Mouse (Mus musculus) kidney, embryonic 14.5 days (tissue): ENCODE measurements at regions not wholly inside any gene's neighbourhood (a gene's known extent, or its start where the extent isn't known, plus 50 kb on each side); places are given as distances from the start of the nearest gene placed in this dataset.

Experiments used
- ATAC-seq: fragments of 200-750 bp; cut with Nextera tagmentation; 2 replicates; pipeline ENCODE4 v1.8.0; 2017; ENCODE audit warnings: moderate number of reproducible peaks, mild to moderate bottlenecking, moderate TSS enrichment, moderate library complexity; ENCODE audit not compliant: low FRiP score, low TSS enrichment
- H3K27ac ChIP-seq: fragments of 300-500 bp; sonication (generic); 2 replicates; pipeline ENCODE4 v1.5.1; 2014; ENCODE audit warnings: low read depth, mild to moderate bottlenecking, low read length, moderate library complexity, mixed read lengths
- H3K27me3 ChIP-seq: fragments of 300-500 bp; sonication (generic); 2 replicates; pipeline ENCODE4 v1.6.1; 2014; ENCODE audit warnings: mild to moderate bottlenecking, low read length; ENCODE audit not compliant: control insufficient read depth, insufficient read depth
- H3K36me3 ChIP-seq: fragments of 300-500 bp; sonication (generic); 2 replicates; pipeline ENCODE4 v1.6.1; 2014; ENCODE audit warnings: low read length, mixed read lengths; ENCODE audit not compliant: control insufficient read depth, insufficient read depth
- H3K4me1 ChIP-seq: fragments of 300-500 bp; sonication (generic); 2 replicates; pipeline ENCODE4 v1.6.1; 2014; ENCODE audit warnings: low read length, mixed read lengths; ENCODE audit not compliant: control insufficient read depth, insufficient read depth
- H3K4me2 ChIP-seq: fragments of 300-500 bp; sonication (generic); replicated peaks from 2 replicates; pipeline ENCODE4 v1.6.1; 2014; ENCODE audit warnings: low read depth, mild to moderate bottlenecking, low read length
- H3K4me3 ChIP-seq: fragments of 300-500 bp; sonication (generic); 2 replicates; pipeline ENCODE4 v1.5.1; 2014; ENCODE audit warnings: mild to moderate bottlenecking, low read length
- H3K9ac ChIP-seq: fragments of 300-500 bp; sonication (generic); 2 replicates; pipeline ENCODE4 v1.6.1; 2014; ENCODE audit warnings: low read depth, mild to moderate bottlenecking, low read length, moderate library complexity
- H3K9me3 ChIP-seq: fragments of 300-500 bp; sonication (generic); 2 replicates; pipeline ENCODE4 v1.6.1; 2016; ENCODE audit warnings: low read length; ENCODE audit not compliant: control insufficient read depth
- WGBS: fragments of 180-500 bp; shearing (Covaris S2); extraction: QIAGEN DNeasy Blood & Tissue Kit; methylation state at CpG from one replicate; pipeline ENCODE4 v1.1.7; 2014; 5-methylcytosine and 5-hydroxymethylcytosine counted together

DNA sequence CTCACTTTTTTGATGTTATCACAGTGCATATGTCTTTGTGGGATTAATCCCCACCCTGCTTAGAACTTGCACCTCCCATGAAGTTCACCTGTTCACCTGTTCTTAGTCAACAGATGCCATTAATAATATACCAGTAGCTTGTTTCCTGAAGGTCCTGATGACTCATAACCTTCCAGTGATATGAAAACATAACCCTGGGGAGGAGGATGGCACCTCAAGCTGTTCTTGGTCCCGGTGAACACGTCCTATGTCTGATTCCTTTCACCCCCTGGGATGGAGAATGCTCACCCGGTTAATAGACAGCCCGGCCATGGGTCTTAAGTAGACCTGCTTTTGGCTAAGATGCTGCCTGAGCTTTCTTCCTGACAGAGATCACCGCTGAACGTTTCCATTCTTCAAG lies 174.6 kb downstream of the Cbln1 start:
- no peaks in the 10 kb centered on the region for H3K9me3 ChIP-seq
- no peaks in the 10 kb centered on the region for H3K4me1 ChIP-seq
- H3K36me3 ChIP-seq: no peaks in the 10 kb centered on the region
- no peak for ATAC-seq
- no peak overlapping the region for H3K9ac ChIP-seq
- no peak overlapping the region for H3K4me2 ChIP-seq
- WGBS: 91% methylated on average over 6 of the region's 6 CpGs
- H3K27me3 ChIP-seq: no peaks in the 10 kb centered on the region
- no peak overlapping the region for H3K27ac ChIP-seq
- no peak overlapping the region for H3K4me3 ChIP-seq

- Histone ChIP-seq H3K4me2 (no peak overlapping the region), H3K4me1 (no peaks in the 10 kb centered on the region), H3K36me3 (no peaks in the 10 kb centered on the region), H3K27ac (no peak overlapping the region), H3K9me3 (no peaks in the 10 kb centered on the region), H3K27me3 (no peaks in the 10 kb centered on the region), H3K4me3 (no peak overlapping the region), H3K9ac (no peak overlapping the region)
- WGBS: 92% methylated on average over 3 of the region's 3 CpGs
- ATAC-seq: no peak
Measured at GRCm38 (mm10) chr8:87297331-87297730, 175.1 kb downstream of the Cbln1 start.

- no peak overlapping the region for H3K4me2 ChIP-seq
- ATAC-seq: no peak
- no peaks in the 10 kb centered on the region for H3K9me3 ChIP-seq
- H3K4me1 ChIP-seq: no peaks in the 10 kb centered on the region
- whole genome bisulfite sequencing: 84% methylated on average over 8 of the region's 8 CpGs
- H3K27ac ChIP-seq: no peak overlapping the region
- no peak overlapping the region for H3K4me3 ChIP-seq
- H3K36me3 ChIP-seq: no peaks in the 10 kb centered on the region
- H3K27me3 ChIP-seq: no peaks in the 10 kb centered on the region
- no peak overlapping the region for H3K9ac ChIP-seq
Measured at GRCm38 (mm10) chr8:87286059-87286458, 186.3 kb downstream of the Cbln1 start.

GRCm38 (mm10) chr8:87284356-87284755 lies 188.1 kb downstream of the Cbln1 start:
- Histone ChIP-seq H3K9me3 (no peaks in the 10 kb centered on the region), H3K4me1 (no peaks in the 10 kb centered on the region), H3K4me2 (no peak overlapping the region), H3K9ac (no peak overlapping the region), H3K27ac (no peak overlapping the region), H3K27me3 (no peaks in the 10 kb centered on the region), H3K4me3 (no peak overlapping the region), H3K36me3 (no peaks in the 10 kb centered on the region)
- no peak for ATAC-seq
- 36% methylated on average over 4 of the region's 4 CpGs for WGBS

GRCm38 (mm10) chr8:87282511-87282910 lies 189.9 kb downstream of the Cbln1 start:
- H3K36me3 ChIP-seq: no peaks in the 10 kb centered on the region
- no peak overlapping the region for H3K9ac ChIP-seq
- H3K4me2 ChIP-seq: no peak overlapping the region
- H3K9me3 ChIP-seq: no peaks in the 10 kb centered on the region
- no peak overlapping the region for H3K4me3 ChIP-seq
- H3K4me1 ChIP-seq: no peaks in the 10 kb centered on the region
- H3K27ac ChIP-seq: no peak overlapping the region
- ATAC-seq: no peak
- 98% methylated on average over 4 of the region's 4 CpGs for WGBS
- H3K27me3 ChIP-seq: no peaks in the 10 kb centered on the region

GRCm38 (mm10) chr8:87273328-87273727 lies 199.1 kb downstream of the Cbln1 start:
- Histone ChIP-seq H3K9me3 (no peaks in the 10 kb centered on the region), H3K27ac (no peak overlapping the region), H3K4me1 (0 out of 2 replicates have a peak, but pooled peaks cover 7% of the 10 kb centered on the region), H3K36me3 (no peaks in the 10 kb centered on the region), H3K4me2 (no peak overlapping the region), H3K27me3 (no peaks in the 10 kb centered on the region), H3K9ac (no peak overlapping the region), H3K4me3 (no peak overlapping the region)
- 52% methylated on average over 6 of the region's 6 CpGs for WGBS
- no peak for ATAC-seq

GRCm38 (mm10) chr8:87270525-87271187 lies 201.8 kb downstream of the Cbln1 start:
- Histone ChIP-seq H3K4me3 (no peak overlapping the region), H3K9me3 (no peaks in the 10 kb centered on the region), H3K4me2 (no peak overlapping the region), H3K27ac (no peak overlapping the region), H3K9ac (no peak overlapping the region), H3K27me3 (no peaks in the 10 kb centered on the region), H3K4me1 (0 out of 2 replicates have a peak, but pooled peaks cover 7% of the 10 kb centered on the region), H3K36me3 (no peaks in the 10 kb centered on the region)
- WGBS: 87% methylated on average over 3 of the region's 3 CpGs
- ATAC-seq: no peak

DNA sequence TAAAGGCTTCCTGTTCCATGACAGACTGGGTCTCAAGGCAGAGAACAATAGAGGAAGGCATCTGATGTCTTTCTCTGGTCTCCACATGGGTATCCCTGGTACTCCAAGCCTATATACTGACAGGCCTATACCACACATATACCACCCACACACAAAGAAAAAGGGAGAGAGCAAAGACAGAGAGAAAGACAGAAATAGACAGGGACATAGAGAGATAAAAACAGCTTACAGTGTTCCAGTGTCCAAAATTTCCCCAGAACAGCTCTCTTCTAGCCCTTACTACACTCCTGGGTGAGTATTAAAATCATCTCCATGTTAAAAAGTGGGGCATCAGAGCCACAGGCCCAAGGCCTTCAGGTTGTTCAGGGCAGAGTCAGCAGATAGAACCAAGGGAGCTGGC lies 204.2 kb downstream of the Cbln1 start:
- H3K27me3 ChIP-seq: no peaks in the 10 kb centered on the region
- H3K36me3 ChIP-seq: no peaks in the 10 kb centered on the region
- no peaks in the 10 kb centered on the region for H3K4me1 ChIP-seq
- no peak overlapping the region for H3K4me2 ChIP-seq
- no peak overlapping the region for H3K4me3 ChIP-seq
- H3K27ac ChIP-seq: no peak overlapping the region
- no peak for ATAC-seq
- H3K9ac ChIP-seq: no peak overlapping the region
- H3K9me3 ChIP-seq: no peaks in the 10 kb centered on the region

- no peaks in the 10 kb centered on the region for H3K27me3 ChIP-seq
- H3K27ac ChIP-seq: no peak overlapping the region
- WGBS: 89% methylated on average over 2 of the region's 2 CpGs
- no peaks in the 10 kb centered on the region for H3K36me3 ChIP-seq
- no peaks in the 10 kb centered on the region for H3K4me1 ChIP-seq
- ATAC-seq: no peak
- H3K9ac ChIP-seq: no peak overlapping the region
- no peak overlapping the region for H3K4me2 ChIP-seq
- H3K9me3 ChIP-seq: no peaks in the 10 kb centered on the region
- no peak overlapping the region for H3K4me3 ChIP-seq
Measured at GRCm38 (mm10) chr8:87264999-87265398, 207.4 kb downstream of the Cbln1 start.
